Mouse (Mus musculus): ENCODE data around the gene Arih1. TPM values are rescaled to one million over a fixed set of nuclear protein-coding genes. Genes with fewer than 3 reads are reported as not detected.

Arih1 gene
- polyA plus RNA-seq (2016; fragmentation: Nextera tagmentation; extraction: Ambion mirVana): 15.1 and 16.8 TPM in 2 replicates

- Histone ChIP-seq H3K4me3 (peak within 1 kb of the TSS; percentile 99), H3K36me3 (peaks cover 6% of the 10 kb centered on the region; the same call in 1 of the 2 replicates), H3K4me1 (replicated peaks) (peaks cover 25% of the 10 kb centered on the region), H3K27me3 (ENCODE audit: insufficient read depth, poor library complexity, severe bottlenecking) (no peaks in the 10 kb centered on the region), H3K27ac (peak within 1 kb of the TSS; percentile 99), H3K9me3 (no peaks in the 10 kb centered on the region)
- DNase-seq (ENCODE audit: low spot score): peak; percentile 99
- under 1% methylated on average over 55 of the region's 56 CpGs for WGBS
Measured at GRCm38 (mm10) chr9:59486549-59487065, at the start of gene Arih1. Gene Arih1 (minus strand): TSS chr9:59486618.

DNA sequence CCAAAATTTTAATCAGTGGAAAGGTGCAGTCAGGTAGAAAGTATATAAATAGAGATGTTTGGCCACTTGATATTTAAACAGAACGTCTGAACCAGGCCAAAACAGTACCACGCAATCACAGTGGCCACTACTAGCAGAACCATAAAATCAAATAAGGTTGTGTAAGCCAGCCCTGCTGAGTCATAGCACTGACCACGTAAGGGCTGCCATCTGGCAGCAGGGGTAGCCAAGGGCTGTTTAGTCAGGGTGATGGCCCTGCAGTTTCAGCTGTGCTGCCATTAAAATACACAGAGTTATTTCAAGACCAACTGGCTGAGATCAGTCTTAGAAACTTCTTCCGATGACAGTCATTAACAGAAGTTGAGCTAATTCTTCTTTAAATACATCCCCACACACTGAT is 47.5 kb upstream of the Arih1 start:
- Histone ChIP-seq H3K4me1 (replicated peaks) (no peaks in the 10 kb centered on the region), H3K4me3 (no peak overlapping the region), H3K27me3 (ENCODE audit: insufficient read depth, poor library complexity, severe bottlenecking) (no peaks in the 10 kb centered on the region), H3K36me3 (no peaks in the 10 kb centered on the region), H3K9me3 (no peaks in the 10 kb centered on the region), H3K27ac (no peak overlapping the region)
- 83% methylated on average over 4 of the region's 4 CpGs for WGBS
- no peak for DNase-seq (ENCODE audit: low spot score)

- Histone ChIP-seq H3K36me3 (no peaks in the 10 kb centered on the region), H3K4me3 (no peak overlapping the region), H3K27ac (no peak overlapping the region), H3K9me3 (no peaks in the 10 kb centered on the region), H3K4me1 (replicated peaks) (no peaks in the 10 kb centered on the region), H3K27me3 (ENCODE audit: insufficient read depth, poor library complexity, severe bottlenecking) (no peaks in the 10 kb centered on the region)
- 78% methylated on average over 2 of the region's 2 CpGs for WGBS
- DNase-seq (ENCODE audit: low spot score): no peak
Measured at GRCm38 (mm10) chr9:59533422-59533821, 47.0 kb upstream of the Arih1 start.

GRCm38 (mm10) chr9:59531645-59532044 is 45.2 kb upstream of the Arih1 start:
- H3K9me3 ChIP-seq: no peaks in the 10 kb centered on the region
- WGBS: 32% methylated on average over 5 of the region's 5 CpGs
- H3K4me1 ChIP-seq (replicated peaks): no peaks in the 10 kb centered on the region
- no peak for DNase-seq (ENCODE audit: low spot score)
- H3K36me3 ChIP-seq: no peaks in the 10 kb centered on the region
- no peak overlapping the region for H3K4me3 ChIP-seq
- no peaks in the 10 kb centered on the region for H3K27me3 ChIP-seq (ENCODE audit: insufficient read depth, poor library complexity, severe bottlenecking)
- no peak overlapping the region for H3K27ac ChIP-seq

- 92% methylated on average over 2 of the region's 2 CpGs for WGBS
- Histone ChIP-seq H3K27me3 (ENCODE audit: insufficient read depth, poor library complexity, severe bottlenecking) (no peaks in the 10 kb centered on the region), H3K27ac (no peak overlapping the region), H3K9me3 (no peaks in the 10 kb centered on the region), H3K4me3 (no peak overlapping the region), H3K4me1 (replicated peaks) (no peaks in the 10 kb centered on the region), H3K36me3 (no peaks in the 10 kb centered on the region)
- DNase-seq (ENCODE audit: low spot score): no peak
Measured at GRCm38 (mm10) chr9:59528274-59528673, 41.9 kb upstream of the Arih1 start.

GRCm38 (mm10) chr9:59527580-59527979 is 41.2 kb upstream of the Arih1 start:
- WGBS: 79% methylated on average over 3 of the region's 3 CpGs
- Histone ChIP-seq H3K27ac (no peak overlapping the region), H3K4me1 (replicated peaks) (no peaks in the 10 kb centered on the region), H3K4me3 (no peak overlapping the region), H3K36me3 (no peaks in the 10 kb centered on the region), H3K9me3 (no peaks in the 10 kb centered on the region), H3K27me3 (ENCODE audit: insufficient read depth, poor library complexity, severe bottlenecking) (no peaks in the 10 kb centered on the region)
- DNase-seq (ENCODE audit: low spot score): no peak

DNA sequence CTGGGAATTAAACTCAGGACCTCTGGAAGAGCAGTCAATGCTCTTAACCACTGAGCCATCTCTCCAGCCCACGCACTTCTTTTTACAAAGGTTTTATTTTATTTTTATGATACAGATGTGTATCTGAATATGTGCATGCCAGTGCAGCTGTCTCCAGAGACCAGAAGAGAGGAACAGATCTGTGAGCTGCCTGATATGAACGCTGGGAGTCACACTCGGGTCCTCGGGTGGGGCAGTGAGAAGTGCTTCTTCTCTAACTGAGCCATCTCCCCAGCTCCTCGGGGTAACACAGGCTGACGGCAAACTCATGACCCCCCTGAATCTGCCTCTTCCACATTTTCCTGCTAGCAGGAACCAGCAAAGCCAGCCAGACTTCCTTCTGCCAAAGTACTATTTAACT is 40.3 kb upstream of the Arih1 start:
- no peak overlapping the region for H3K27ac ChIP-seq
- DNase-seq (ENCODE audit: low spot score): no peak
- H3K9me3 ChIP-seq: no peaks in the 10 kb centered on the region
- no peak overlapping the region for H3K4me3 ChIP-seq
- no peaks in the 10 kb centered on the region for H3K36me3 ChIP-seq
- no peaks in the 10 kb centered on the region for H3K4me1 ChIP-seq (replicated peaks)
- WGBS: 85% methylated on average over 6 of the region's 6 CpGs
- H3K27me3 ChIP-seq (ENCODE audit: insufficient read depth, poor library complexity, severe bottlenecking): no peaks in the 10 kb centered on the region

- Histone ChIP-seq H3K4me3 (no peak overlapping the region), H3K4me1 (replicated peaks) (no peaks in the 10 kb centered on the region), H3K9me3 (no peaks in the 10 kb centered on the region), H3K27ac (no peak overlapping the region), H3K36me3 (no peaks in the 10 kb centered on the region), H3K27me3 (ENCODE audit: insufficient read depth, poor library complexity, severe bottlenecking) (no peaks in the 10 kb centered on the region)
- 71% methylated on average over 4 of the region's 4 CpGs for WGBS
- no peak for DNase-seq (ENCODE audit: low spot score)
Measured at GRCm38 (mm10) chr9:59522906-59523305, 36.5 kb upstream of the Arih1 start.

GRCm38 (mm10) chr9:59519396-59519795 is 33.0 kb upstream of the Arih1 start:
- H3K4me1 ChIP-seq (replicated peaks): no peaks in the 10 kb centered on the region
- 89% methylated on average over 2 of the region's 2 CpGs for WGBS
- DNase-seq (ENCODE audit: low spot score): no peak
- H3K4me3 ChIP-seq: no peak overlapping the region
- H3K9me3 ChIP-seq: no peaks in the 10 kb centered on the region
- no peaks in the 10 kb centered on the region for H3K36me3 ChIP-seq
- no peak overlapping the region for H3K27ac ChIP-seq
- no peaks in the 10 kb centered on the region for H3K27me3 ChIP-seq (ENCODE audit: insufficient read depth, poor library complexity, severe bottlenecking)

DNA sequence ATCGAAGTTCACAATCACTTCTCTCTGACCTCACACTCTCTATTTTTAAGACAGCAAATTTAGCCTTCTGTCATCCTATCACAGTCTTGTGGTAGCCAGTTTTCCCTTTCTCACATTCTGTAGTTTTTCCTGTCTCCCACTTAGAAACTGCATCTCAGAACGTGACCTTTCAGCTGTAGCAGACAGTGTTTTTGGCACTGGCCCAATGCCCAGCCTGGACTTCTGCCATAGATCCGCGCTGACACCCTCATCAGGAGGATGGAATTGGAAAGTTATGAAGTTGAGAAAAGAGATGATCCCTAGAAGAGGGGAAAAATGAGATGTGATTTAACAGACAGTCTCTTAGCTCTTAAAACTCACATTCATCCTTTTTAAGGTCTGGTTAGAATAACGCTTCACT is 32.6 kb upstream of the Arih1 start:
- H3K4me3 ChIP-seq: no peak overlapping the region
- H3K36me3 ChIP-seq: no peaks in the 10 kb centered on the region
- no peaks in the 10 kb centered on the region for H3K9me3 ChIP-seq
- H3K27ac ChIP-seq: no peak overlapping the region
- no peaks in the 10 kb centered on the region for H3K4me1 ChIP-seq (replicated peaks)
- 90% methylated on average over 5 of the region's 5 CpGs for WGBS
- DNase-seq (ENCODE audit: low spot score): no peak
- no peaks in the 10 kb centered on the region for H3K27me3 ChIP-seq (ENCODE audit: insufficient read depth, poor library complexity, severe bottlenecking)

- Histone ChIP-seq H3K9me3 (no peaks in the 10 kb centered on the region), H3K27me3 (ENCODE audit: insufficient read depth, poor library complexity, severe bottlenecking) (no peaks in the 10 kb centered on the region), H3K4me1 (replicated peaks) (0 out of 2 replicates have a peak, but pooled peaks cover 3% of the 10 kb centered on the region), H3K36me3 (no peaks in the 10 kb centered on the region), H3K27ac (no peak overlapping the region), H3K4me3 (no peak overlapping the region)
- no peak for DNase-seq (ENCODE audit: low spot score)
- 58% methylated on average over 7 of the region's 7 CpGs for WGBS
Measured at GRCm38 (mm10) chr9:59517127-59517526, 30.7 kb upstream of the Arih1 start.

GRCm38 (mm10) chr9:59515069-59515468 is 28.7 kb upstream of the Arih1 start:
- H3K4me1 ChIP-seq (replicated peaks): 0 out of 2 replicates have a peak, but pooled peaks cover 3% of the 10 kb centered on the region
- WGBS: 79% methylated on average over 3 of the region's 3 CpGs
- H3K27ac ChIP-seq: no peak overlapping the region
- no peaks in the 10 kb centered on the region for H3K36me3 ChIP-seq
- no peaks in the 10 kb centered on the region for H3K27me3 ChIP-seq (ENCODE audit: insufficient read depth, poor library complexity, severe bottlenecking)
- H3K9me3 ChIP-seq: no peaks in the 10 kb centered on the region
- DNase-seq (ENCODE audit: low spot score): no peak
- H3K4me3 ChIP-seq: no peak overlapping the region

DNA sequence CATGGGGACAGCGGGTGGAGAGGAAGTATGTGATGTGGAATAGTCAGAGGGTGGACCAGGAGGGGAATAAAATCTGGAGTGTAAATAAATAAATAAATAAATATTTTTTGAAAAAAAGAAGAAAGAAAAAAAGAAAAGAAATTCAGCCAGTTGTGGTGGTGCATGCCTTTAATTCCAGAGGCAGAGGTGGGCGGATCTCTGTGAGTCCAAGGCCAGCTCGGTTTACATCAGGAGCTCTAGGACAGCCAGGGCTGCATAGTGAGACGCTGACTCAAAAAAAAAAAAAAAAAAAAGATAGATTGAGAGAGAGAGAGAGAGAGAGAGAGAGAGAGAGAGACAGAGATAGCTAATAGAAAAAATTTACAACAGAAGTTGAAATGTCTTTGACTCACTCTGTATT is 26.0 kb upstream of the Arih1 start:
- Histone ChIP-seq H3K9me3 (no peaks in the 10 kb centered on the region), H3K4me1 (replicated peaks) (0 out of 2 replicates have a peak, but pooled peaks cover 3% of the 10 kb centered on the region), H3K27ac (no peak overlapping the region), H3K4me3 (no peak overlapping the region), H3K27me3 (ENCODE audit: insufficient read depth, poor library complexity, severe bottlenecking) (no peaks in the 10 kb centered on the region), H3K36me3 (no peaks in the 10 kb centered on the region)
- DNase-seq (ENCODE audit: low spot score): no peak
- WGBS: 60% methylated on average over 4 of the region's 4 CpGs

DNA sequence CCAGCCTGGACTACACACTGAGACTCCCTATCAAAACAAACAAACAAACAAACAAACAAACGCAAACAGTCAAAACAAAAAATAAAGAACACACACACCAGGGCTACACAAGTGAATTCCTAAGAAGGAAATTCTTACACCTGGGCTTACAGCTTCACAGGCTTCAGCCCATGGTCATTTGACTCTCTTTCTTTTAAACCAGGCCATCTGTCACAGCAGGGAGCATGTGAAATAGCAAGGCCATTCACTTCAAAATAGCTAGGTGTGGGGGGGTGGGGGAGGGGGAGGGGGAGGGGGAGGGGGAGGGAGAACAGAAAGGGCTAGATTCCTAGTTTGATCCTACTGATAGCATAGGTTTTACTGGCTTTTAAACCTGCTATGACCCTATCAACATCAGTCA is 21.7 kb upstream of the Arih1 start:
- no peaks in the 10 kb centered on the region for H3K27me3 ChIP-seq (ENCODE audit: insufficient read depth, poor library complexity, severe bottlenecking)
- 43% methylated on average over 1 of the region's 1 CpGs for WGBS
- H3K4me3 ChIP-seq: no peak overlapping the region
- no peak for DNase-seq (ENCODE audit: low spot score)
- no peaks in the 10 kb centered on the region for H3K9me3 ChIP-seq
- H3K4me1 ChIP-seq (replicated peaks): 0 out of 2 replicates have a peak, but pooled peaks cover 3% of the 10 kb centered on the region
- no peaks in the 10 kb centered on the region for H3K36me3 ChIP-seq
- H3K27ac ChIP-seq: no peak overlapping the region

Data from hindbrain, embryonic 10.5 days (tissue).